Mouse (Mus musculus) cerebellum, postnatal 25 days (tissue): ENCODE measurements around the gene Sash1.

Experiments used
- DNase-seq, 2 experiments: peaks; one replicate each; pipeline ENCODE4 v3.0.0; 2021; ENCODE audit warnings: mixed read lengths in 2 of 2

Sash1 gene

DNA sequence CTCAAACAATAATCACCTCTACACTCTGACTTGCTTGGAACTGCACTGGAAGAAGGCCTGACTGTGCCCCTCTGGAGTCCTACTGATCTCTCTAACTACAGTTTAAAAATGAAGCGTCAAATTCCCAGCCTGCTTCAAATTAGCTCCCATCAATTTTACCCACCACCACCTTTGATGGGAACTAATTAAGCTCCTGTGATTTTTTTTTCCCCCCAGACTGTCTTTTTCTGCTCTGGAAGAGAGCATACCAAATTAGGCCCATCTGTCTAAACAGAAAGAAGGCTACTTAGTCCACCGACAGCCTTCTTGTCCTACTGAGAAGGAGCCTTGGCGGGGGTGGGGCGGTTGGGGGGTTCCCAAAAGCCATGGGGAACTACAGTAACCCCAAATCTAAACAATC, 37.9 kb downstream of the Sash1 start:
- DNase-seq = no peak

DNA sequence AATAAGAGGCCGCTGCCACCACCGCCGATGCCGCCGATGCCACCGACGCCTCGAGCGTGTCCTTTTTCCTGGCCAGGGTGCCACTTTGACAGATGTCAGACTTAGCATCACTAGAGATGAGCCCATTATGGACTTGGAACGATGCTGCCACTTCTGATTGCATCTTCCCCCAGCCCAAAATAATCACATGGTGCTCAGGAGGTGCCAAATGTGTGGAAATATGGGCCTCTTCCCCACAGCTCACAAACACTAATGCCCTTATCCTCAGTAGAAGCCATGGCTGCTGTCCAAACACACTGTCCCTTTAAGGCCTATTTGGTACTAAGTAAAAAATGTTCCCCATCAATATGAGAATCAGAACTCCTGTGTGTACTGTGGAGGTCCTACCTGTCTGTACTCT, 39.6 kb downstream of the Sash1 start:
- no peak for DNase-seq

DNA sequence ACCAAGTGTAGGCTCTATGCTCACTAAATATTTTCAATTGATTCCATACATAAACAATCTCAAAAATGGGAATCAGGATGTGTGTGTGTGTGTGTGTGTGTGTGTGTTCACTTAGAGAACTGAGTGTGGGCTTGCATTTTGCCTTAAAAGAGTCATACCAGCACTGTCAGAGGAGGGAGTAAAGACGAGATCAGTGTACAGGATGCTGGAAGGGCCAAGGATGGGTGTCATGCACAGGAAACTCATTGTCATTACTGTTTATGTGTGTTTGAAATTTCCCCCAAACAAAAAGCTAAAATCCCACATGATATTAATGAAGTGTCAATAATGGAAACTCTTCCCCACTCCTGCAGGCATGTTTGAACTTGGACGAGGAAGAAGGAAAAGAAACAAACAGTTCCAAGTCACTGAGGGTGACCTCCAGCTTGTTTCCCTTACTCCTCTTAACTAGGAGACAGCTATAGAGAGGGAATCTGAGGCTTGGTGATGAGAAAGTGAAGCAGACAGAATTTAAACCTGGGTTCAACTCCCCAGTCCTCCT, 40.6 kb downstream of the Sash1 start:
- DNase-seq = no peak

DNA sequence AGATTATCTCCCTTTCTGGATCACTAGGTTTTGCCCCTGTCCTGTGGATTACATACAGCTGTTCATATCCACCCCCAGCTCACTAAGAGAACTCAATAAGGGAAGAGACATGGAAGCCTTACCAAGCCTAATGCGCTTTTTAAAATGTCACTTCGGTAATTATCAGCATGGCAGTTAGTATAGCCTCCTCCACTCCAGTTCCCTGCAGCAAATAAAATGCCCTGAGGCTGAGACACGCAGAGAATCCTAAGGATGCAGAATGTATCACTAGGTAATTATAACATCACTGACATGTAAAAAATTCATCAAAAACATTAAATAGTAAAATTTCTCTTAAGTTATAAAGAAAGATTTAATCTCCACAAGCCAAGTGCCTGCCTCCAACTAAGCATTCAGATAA, 45.9 kb downstream of the Sash1 start:
- no peak for DNase-seq

DNA sequence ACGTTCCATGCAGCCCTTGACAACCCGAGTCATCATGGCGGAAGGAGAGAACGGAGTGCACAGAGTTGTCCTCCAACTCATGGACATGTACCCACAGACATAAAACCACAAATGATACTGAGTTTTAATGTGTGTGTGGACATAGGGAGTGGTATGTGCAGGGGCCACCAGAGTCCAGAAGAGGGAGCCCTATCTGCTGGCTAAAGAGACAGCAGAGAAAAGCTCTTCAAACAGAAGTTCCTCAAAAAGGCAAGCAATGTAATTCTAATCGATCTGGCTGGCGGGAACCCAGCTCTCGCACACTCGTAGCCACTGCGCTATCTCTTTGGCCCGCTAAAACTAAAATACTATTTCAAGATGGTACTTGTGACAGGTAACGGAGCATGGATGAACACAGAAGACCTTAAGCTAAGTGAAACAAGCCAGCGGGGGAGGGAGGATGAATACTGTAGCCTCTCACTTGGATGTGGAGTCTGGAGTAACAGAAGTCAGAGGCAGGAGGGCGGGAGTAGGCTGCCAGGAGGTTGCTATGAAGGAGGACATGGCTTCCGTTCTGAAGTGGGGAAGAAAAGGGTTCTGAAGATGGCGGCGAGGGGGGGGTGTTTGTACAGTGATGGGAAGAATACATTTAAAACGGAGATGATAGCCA, 51.9 kb downstream of the Sash1 start:
- peak in 1 of 2 experiments; percentile 19 for DNase-seq

DNA sequence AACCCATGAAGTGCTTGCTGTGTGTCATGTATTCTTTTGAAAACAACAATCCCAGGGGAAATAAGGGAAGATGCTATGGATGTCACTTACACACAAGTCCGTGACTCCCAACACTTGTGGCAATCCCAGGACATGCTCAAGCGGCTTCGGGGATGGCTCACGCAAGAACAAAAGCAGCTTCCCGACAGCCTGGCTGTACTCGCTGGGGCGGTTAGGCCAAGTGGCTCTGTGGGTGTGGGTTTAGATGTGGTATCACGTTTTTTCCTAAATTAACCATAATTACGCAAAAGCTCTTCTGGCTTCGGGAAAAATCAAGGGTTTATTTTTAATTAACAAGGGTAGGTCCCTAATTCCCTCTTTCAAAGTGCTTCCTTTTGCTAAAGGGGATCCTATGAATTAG, 59.6 kb downstream of the Sash1 start:
- DNase-seq = no peak

DNA sequence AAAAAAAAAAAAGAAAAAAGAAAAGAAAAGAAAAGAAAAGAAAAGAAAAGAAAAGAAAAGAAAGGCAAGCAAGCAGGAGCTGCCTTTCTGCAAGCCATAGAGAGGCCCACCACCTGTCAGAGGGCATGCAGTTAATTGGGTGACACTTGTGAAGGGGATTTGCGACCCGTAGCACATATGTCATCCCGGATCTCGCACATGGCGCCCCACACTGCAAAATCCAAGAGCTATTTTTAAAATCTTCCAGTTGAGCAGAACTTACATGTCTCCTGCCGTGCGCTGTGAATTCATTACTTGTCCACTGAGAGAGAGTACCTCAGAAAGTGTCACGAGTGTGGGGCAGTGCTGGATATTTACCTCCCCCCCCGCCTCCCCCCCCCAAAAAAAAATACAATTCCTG, 60.0 kb downstream of the Sash1 start:
- no peak for DNase-seq

DNA sequence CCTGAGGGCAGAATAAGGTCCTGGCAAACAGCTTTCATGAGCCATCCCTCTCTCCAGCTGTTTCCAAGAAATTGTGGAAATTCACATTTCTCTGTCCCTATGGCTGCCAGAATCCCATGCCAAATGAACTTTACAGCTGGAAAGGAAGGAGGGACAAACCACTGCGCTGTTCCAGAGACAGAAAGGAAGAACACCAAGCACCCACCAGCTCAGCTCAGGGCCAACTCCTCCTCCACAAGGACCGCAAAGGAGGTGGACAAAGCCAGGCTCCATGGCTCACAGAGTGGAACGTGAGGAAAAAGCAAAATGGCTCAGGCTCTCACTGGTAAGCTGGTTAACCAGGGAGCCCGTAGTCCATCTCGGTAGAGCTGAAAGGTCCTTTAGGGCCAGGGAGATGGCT, 67.8 kb downstream of the Sash1 start:
- no peak for DNase-seq

DNA sequence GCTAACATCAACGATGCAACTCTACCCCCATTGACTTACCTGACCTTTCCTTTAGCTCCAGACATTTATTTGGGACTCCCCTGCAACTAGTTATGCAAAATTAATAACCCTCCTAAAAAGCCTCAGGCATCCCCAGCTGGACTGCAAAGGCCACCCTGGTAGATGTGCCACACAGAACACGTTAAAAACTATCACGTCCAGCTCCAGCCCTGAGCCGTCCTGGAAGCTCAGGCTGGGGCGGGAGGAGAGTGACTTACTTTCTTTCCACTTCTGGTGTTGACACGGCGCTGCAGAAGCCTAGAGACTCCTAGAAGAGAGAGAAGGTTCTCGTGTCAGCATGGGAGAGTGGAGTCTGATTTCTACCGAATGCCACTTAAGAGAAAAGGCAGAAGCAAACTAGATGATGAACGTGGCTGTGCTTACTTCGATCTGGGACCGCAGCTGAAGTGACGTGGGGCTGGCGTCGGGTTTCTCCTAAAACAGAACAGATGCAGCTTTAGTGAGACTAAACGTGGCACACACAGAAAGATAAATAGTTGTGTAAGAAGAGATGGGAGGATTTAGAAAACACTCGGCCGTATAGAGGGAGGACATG, 71.8 kb downstream of the Sash1 start:
- DNase-seq = no peak

DNA sequence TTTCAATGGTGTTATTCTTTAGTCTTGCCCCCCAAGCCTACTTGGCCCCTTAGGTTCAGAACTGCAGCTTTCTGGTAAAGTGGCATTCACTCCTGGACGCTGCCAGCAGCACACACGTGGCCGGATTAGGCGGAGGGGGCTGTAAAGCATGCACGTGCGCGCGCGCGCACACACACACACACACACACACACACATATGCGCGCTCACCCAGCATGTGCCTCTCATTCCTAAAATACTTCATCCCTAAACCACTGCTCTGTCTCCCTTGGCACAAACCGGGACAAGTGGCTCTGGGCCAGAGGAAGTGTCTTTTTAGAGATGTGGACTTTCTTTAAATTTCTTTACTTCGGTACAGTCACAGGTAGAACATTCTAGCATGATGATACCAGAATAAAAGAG, 72.6 kb downstream of the Sash1 start:
- DNase-seq = no peak

DNA sequence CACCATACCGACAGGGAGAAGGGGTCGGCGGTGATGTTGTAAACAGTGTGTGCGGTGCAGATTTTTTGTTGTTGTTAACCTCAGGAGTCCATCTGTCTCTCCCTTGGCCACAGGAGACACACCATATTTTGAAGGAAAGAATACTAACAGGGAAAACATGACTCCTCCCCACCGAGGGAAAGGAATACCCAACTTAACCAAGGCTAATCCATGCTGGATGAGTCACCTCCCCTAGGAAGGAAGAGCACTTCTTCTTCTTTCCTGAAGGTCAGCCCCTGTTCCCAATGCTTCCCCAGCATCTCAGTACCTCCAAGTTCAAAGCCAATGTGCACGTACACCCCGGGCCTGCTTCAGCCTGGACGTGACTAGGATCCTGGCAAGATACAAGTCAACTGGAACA, 73.1 kb downstream of the Sash1 start:
- DNase-seq = no peak

DNA sequence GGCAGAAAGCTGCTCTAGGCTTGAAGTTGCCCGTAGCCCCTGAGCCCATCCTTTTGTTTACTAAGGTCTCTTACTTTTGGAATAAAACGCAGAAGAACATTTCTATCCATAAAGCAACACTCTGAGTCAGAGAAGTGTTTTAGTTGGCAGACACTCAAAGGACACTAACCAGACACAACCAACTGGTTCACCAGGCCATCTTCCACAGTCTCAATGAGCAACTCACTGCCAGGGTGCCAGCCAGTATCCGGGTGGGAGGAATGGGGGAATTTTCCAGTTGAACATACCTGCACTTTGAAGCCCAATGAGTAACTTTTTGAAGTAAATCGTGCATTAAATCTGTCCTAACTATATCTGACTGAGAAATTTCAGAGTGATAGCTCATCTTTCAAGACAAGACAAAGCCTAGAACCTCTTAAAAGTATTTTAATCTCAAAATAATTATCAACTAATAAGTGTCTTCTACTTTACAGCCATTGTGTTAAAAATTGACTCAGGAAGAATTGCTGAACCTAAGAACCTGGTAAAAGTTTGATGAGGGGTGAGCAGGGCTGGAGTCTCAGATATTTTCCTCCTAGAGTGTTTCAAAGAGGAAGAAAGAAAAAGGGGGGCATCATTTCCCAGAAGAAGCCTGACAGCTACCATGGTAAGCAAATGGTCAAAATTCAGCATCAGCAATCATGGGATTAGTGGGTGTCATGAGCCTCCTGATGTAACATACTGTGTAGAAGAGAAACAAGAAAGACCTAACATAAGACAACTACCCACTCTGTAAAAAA, 74.4 kb downstream of the Sash1 start:
- DNase-seq = no peak

DNA sequence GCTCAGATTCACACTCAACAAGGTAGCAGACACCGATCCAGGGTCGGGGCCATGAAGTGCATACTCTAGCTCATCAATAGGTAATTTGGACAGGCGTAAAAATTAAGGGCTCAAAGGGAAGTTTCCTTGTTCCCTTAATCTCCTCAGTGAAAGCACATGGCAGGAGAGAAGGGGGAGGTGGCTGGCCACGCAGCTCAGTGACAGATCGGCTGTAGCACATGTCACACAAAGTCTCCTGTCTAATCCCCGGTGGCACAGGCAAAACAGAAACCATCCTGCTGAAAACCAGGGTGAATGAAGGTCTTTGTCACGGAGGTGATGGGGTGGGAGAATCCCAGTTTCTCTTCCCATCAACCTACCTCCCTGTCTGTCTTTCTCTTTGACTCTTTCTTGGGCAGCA, 75.4 kb downstream of the Sash1 start:
- DNase-seq = no peak

DNA sequence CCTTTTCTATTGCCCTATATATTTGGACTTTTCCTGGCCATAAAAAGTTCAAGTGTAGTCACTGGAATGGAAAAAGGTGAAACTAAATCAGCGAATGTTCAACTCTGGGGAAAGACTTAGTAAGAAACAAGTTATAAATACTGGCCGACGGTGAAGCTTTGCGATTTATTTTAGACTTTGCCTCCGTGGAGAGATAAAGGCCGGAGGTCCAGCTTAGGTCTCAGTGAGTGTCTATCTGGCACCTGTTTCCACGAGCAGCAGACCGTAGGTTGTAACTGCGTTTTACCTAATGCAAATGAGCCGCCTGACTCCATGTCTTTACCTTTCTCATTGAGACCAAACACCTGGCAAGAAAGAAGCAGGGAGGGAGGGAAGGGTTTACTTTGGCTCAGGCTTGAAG, 77.5 kb downstream of the Sash1 start:
- DNase-seq = no peak

DNA sequence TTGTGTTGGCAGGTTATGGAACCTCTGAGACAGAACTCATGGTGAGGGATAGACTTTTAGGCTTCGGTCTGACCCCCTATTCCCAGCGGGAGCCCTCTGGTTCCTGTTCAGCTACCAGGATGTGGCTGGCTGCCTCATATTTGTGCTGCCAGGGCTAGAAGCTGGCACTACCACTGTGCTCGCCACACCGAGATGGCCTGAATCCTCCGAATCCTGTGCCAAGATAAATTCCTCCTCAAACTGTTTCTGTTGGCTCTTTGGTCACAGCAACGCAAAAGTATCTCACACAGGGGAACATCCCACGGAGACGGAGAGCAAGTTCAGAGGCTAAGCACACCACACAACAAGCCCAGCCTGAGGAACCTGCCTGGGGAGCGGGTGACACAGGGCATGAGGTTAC, 78.3 kb downstream of the Sash1 start:
- DNase-seq = peak; percentile 53 to 58

DNA sequence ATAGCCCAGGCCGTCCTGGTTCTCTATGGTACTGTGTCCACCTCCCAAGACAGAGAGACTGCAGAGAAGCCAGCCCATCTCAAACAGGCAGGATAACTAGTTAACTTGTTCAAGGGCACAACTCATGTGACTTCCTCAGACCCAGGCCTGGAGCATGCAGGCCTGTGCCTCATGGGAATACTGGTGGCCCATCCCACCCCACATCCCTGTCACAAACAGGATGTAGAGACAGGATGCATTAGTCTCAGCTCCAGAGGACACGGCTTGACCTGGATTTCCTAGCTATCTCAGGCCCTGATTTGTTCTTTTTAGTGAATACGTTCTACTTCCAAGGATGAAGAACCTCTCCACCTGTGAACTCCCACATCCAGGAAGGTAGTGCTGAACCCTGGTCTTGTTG, 80.5 kb downstream of the Sash1 start:
- DNase-seq = no peak

DNA sequence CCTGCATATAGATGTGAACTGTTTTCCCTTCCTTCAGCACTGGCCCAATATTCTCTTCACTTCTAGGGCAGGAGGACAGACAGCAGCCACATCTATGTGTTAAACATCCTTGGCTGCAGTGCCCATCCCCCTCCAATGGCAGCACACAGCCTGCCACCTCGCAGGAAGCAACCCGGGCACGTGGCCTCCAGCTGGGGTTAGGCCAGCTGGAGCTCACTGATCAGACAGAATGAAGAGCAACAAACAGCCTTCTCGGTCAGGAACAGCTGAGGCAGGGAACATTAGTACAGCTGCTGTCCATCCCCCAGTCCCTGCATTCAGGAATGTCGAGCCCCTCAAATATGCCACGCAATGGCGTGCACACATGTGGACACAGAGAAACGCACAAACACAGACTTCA, 81.6 kb downstream of the Sash1 start:
- DNase-seq = peak in 1 of 2 experiments; percentile 37

DNA sequence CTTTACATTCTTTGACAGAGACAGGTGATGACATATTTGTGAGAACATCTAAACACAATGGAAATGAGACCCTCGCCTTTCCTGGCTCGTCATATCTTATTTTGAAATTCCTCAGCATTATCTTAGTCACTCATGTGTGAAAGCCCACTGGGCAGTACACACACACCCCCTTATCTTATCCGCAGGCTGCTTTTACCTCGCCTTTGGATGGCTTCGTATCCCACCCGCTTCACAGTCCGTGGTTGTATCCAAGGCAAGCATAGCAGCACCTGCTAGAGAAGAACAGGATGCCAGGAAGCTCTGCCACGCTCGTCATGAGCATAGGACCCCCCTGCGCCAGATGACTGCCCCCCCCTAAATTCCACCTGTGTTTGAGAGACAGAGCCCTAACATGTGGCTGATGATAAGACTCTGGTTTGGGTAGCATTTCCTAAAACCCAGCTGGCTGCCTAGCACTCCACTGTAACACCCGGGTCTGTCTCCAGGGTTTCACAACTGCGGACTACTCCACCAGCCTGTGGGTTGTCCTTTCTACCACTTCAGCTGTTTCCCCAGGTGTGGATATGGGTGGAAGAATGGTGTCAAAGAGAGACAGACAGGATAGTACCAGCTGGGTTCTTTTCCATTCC, 84.0 kb downstream of the Sash1 start:
- DNase-seq = no peak

DNA sequence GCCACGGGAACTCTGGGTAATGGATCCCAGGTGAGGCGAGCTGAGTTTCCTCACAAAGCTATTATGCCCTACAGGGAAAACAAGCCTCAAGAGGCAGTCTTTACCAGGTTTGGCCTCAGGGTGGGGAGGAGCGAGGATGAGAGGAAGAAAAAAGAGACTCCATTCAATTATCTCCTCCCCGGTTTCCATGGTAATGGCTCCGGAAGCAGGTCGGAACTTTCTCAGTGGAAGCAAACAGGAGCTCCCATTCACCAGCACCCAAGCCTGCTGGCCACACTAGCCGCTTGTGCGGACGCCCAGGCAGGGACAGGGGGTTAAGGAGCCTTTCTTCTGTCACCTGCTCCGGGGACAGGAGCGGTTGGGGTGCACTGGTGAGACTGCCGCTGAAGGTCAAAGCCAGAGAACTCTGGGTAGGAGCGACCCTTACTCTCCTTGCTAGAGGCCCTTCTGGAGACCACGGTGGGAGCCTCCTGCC, 84.7 kb downstream of the Sash1 start:
- DNase-seq = peak in 1 of 2 experiments; percentile 34

DNA sequence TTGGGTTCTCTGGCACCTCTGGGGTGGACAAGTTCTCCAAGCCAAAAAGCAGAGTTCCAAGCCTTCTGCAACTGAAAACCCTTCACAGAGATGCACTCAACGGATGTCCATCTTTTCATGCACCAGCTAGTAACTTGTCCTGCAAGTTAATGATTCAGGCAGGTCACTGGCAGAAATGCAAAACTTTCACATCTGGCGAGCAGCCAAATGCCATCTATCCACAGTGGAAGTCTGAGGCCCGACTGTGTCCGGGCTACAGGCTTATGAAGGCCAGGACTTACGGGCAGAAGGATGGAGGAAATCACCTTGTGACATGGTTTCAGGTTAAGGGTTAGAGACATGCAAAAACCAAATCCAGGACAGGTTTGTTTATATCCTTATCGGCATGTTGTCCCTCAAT, 88.0 kb downstream of the Sash1 start:
- DNase-seq = peak in 1 of 2 experiments; percentile 35

DNA sequence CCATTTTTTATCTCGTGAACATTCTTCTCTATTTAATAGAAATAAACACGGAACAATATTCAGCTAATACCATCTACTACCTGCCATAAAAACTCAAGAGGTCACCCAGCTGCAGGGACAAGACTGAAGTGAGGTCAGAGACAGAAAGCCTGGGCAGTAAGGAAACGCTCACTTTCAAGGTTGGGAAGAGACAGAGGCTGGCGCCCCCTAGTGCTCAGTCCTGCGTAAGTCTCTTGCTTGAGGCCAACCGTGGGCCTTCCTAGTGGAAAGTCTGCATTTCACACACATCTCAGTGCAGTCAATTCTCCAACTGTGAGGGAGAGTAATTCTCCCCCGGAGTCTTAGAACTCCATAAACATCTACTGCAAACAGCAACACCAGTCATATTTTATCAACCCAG, 90.5 kb downstream of the Sash1 start:
- DNase-seq = peak; percentile 65 to 80

DNA sequence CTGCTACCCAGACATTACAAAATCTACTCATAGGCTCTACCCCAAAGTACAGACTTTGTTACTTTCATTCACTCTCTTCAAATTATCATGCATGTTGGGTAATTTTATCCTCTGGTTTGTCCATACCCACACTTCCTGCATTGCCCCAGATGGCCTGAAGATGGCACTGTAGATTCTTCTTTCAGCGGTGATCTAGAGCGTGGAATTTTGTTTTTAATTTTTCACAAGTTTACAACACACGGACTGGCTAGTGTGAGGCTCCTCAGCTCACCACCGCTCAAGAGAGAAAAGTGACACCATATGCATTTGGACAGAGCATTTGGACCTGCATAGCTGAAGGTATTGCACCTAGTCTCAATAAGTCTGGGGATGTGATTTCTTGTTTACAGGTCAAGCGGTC, 93.5 kb downstream of the Sash1 start:
- DNase-seq = peak; percentile 51 to 74

DNA sequence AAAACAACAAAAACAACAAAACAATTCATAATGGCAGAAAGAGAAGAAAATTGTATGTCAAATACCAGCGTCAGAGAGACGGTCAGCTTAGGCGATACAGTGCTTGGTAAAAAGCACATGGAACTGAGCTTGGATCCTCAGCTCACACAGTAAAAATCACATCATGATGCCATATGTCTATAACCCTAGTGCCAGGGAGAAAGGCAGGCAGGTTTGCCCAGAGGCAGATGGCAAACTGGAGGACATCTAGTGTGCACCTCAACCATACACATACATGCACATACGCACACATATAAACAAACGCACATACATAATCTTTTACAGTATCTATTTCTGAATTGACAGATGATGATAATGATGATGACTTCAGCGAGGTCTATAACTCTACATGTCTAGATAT, 96.8 kb downstream of the Sash1 start:
- DNase-seq = peak in 1 of 2 experiments; percentile 15
